Mouse (Mus musculus) lung, postnatal 0 days (tissue): ENCODE results near the gene Exoc7. TPM values are rescaled to one million over a fixed set of nuclear protein-coding genes. Genes with fewer than 3 reads are reported as not detected.

Experiments
- ATAC-seq: fragments of 200-750 bp; cut with Nextera tagmentation; 2 replicates; pipeline ENCODE4 v1.8.0; 2017; ENCODE audit warnings: moderate library complexity
- DNase-seq: peaks from one replicate; pipeline ENCODE4 v3.0.0-alpha.2; 2016; ENCODE audit warnings: low spot score
- H3K27ac ChIP-seq: fragments of 300-500 bp; sonication (generic); 2 replicates; pipeline ENCODE4 v1.5.1; 2014; ENCODE audit warnings: antibody characterized with exemption, mild to moderate bottlenecking, low read length, mixed read lengths
- H3K27me3 ChIP-seq: fragments of 300-500 bp; sonication (generic); replicated peaks from 2 replicates; pipeline ENCODE4 v1.6.1; 2014; ENCODE audit warnings: low read length, mixed read lengths; ENCODE audit not compliant: insufficient read depth
- H3K36me3 ChIP-seq: fragments of 300-500 bp; sonication (generic); 2 replicates; pipeline ENCODE4 v1.6.1; 2014; ENCODE audit warnings: low read length, mixed read lengths; ENCODE audit not compliant: insufficient read depth
- H3K4me1 ChIP-seq: fragments of 300-500 bp; sonication (generic); 2 replicates; pipeline ENCODE4 v1.6.1; 2014; ENCODE audit warnings: antibody characterized with exemption, low read depth, low read length, mixed read lengths; ENCODE audit not compliant: insufficient read depth
- H3K4me2 ChIP-seq: fragments of 300-500 bp; sonication (generic); replicated peaks from 2 replicates; pipeline ENCODE4 v1.6.1; 2014; ENCODE audit warnings: low read depth, mild to moderate bottlenecking, low read length, moderate library complexity, mixed read lengths
- H3K4me3 ChIP-seq: fragments of 300-500 bp; sonication (generic); 2 replicates; pipeline ENCODE4 v1.5.1; 2014; ENCODE audit warnings: low read depth, low read length
- H3K9ac ChIP-seq: fragments of 300-500 bp; sonication (generic); replicated peaks from 2 replicates; pipeline ENCODE4 v1.6.1; 2014; ENCODE audit warnings: low read depth, mild to moderate bottlenecking
- H3K9me3 ChIP-seq: fragments of 300-500 bp; sonication (generic); 2 replicates; pipeline ENCODE4 v1.6.1; 2016; ENCODE audit warnings: low read length, mixed read lengths
- CTCF ChIP-seq: IDR thresholded peaks from 2 replicates; pipeline ENCODE4 v1.5.1; 2016; ENCODE audit warnings: antibody characterized with exemption, mild to moderate bottlenecking
- EP300 ChIP-seq: IDR thresholded peaks from 2 replicates; pipeline ENCODE4 v1.6.1; 2016; ENCODE audit warnings: antibody characterized with exemption, mild to moderate bottlenecking, control low read depth
- WGBS: fragments of 180-500 bp; shearing (Covaris S2); extraction: QIAGEN DNeasy Blood & Tissue Kit; methylation state at CpG from one replicate; pipeline ENCODE4 v1.1.7; 2014; 5-methylcytosine and 5-hydroxymethylcytosine counted together
- polyA plus RNA-seq: library from polyadenylated mRNA; unstranded; fragments of >200 nt; fragmentation: Nextera tagmentation; extraction: Ambion mirVana; gene quantifications from 2 replicates; pipeline ENCODE4 v1.2.1, GENCODE M21; 2015

Exoc7 gene
- polyA plus RNA-seq, 1 experiment from 2014 or later = 41.9 TPM

- DNase-seq (no peak), ATAC-seq (no peak)
- Histone ChIP-seq H3K36me3 (peaks cover 38% of the 10 kb centered on the region; the same call in 1 of the 2 replicates), H3K9me3 (no peaks in the 10 kb centered on the region), H3K4me1 (no peaks in the 10 kb centered on the region), H3K27me3 (no peaks in the 10 kb centered on the region), H3K4me2 (no peak overlapping the region), H3K9ac (no peak overlapping the region), H3K27ac (no peak overlapping the region), H3K4me3 (no peak overlapping the region)
- WGBS = 81% methylated on average over 8 of the region's 8 CpGs
- TF ChIP-seq CTCF = no peak
- TF ChIP-seq EP300 = no peak
Observed at GRCm38 (mm10) chr11:116296191-116296734, 10.8 kb downstream of the Exoc7 start.

- no peaks in the 10 kb centered on the region for H3K9me3 ChIP-seq
- ATAC-seq = peak; percentile 69
- no peak overlapping the region for H3K4me2 ChIP-seq
- no peak overlapping the region for H3K4me3 ChIP-seq
- no peaks in the 10 kb centered on the region for H3K4me1 ChIP-seq
- no peaks in the 10 kb centered on the region for H3K27me3 ChIP-seq
- H3K36me3 ChIP-seq = peaks cover 30% of the 10 kb centered on the region; the same call in 1 of the 2 replicates
- peak; percentile 87 for DNase-seq
- TF ChIP-seq EP300 (no peak), CTCF (peak; percentile 87)
- no peak overlapping the region for H3K27ac ChIP-seq
- WGBS = 25% methylated on average over 5 of the region's 5 CpGs
- no peak overlapping the region for H3K9ac ChIP-seq
Observed at GRCm38 (mm10) chr11:116294319-116294718, 12.7 kb downstream of the Exoc7 start.

- Histone ChIP-seq H3K36me3 (peaks cover 26% of the 10 kb centered on the region; the same call in 1 of the 2 replicates), H3K27me3 (no peaks in the 10 kb centered on the region), H3K9me3 (no peaks in the 10 kb centered on the region), H3K4me3 (no peak overlapping the region), H3K9ac (no peak overlapping the region), H3K27ac (no peak overlapping the region), H3K4me1 (no peaks in the 10 kb centered on the region), H3K4me2 (no peak overlapping the region)
- DNase-seq (no peak), ATAC-seq (no peak)
- 83% methylated on average over 12 of the region's 12 CpGs for WGBS
- no peak for TF ChIP-seq CTCF
- TF ChIP-seq EP300 = no peak
Observed at GRCm38 (mm10) chr11:116293538-116294137, 13.4 kb downstream of the Exoc7 start.

- WGBS = 92% methylated on average over 13 of the region's 13 CpGs
- Histone ChIP-seq H3K9ac (no peak overlapping the region), H3K4me2 (no peak overlapping the region), H3K4me1 (no peaks in the 10 kb centered on the region), H3K9me3 (no peaks in the 10 kb centered on the region), H3K27me3 (no peaks in the 10 kb centered on the region), H3K4me3 (no peak overlapping the region), H3K36me3 (peaks cover 29% of the 10 kb centered on the region; the same call in 1 of the 2 replicates), H3K27ac (no peak overlapping the region)
- no peak for DNase-seq
- ATAC-seq = no peak
- TF ChIP-seq EP300 (no peak), CTCF (no peak)
Observed at GRCm38 (mm10) chr11:116292401-116292800, 14.6 kb downstream of the Exoc7 start.

- Histone ChIP-seq H3K27me3 (no peaks in the 10 kb centered on the region), H3K36me3 (peaks cover 21% of the 10 kb centered on the region; the same call in 1 of the 2 replicates), H3K9me3 (no peaks in the 10 kb centered on the region), H3K4me2 (no peak overlapping the region), H3K27ac (no peak overlapping the region), H3K4me1 (no peaks in the 10 kb centered on the region), H3K4me3 (no peak overlapping the region), H3K9ac (no peak overlapping the region)
- peak; percentile 16; the same call in 1 of the 2 replicates for ATAC-seq
- no peak for TF ChIP-seq CTCF
- TF ChIP-seq EP300 = no peak
- peak; percentile 11 for DNase-seq
- 53% methylated on average over 8 of the region's 8 CpGs for WGBS
Observed at GRCm38 (mm10) chr11:116290556-116290955, 16.5 kb downstream of the Exoc7 start.

- H3K9ac ChIP-seq = no peak overlapping the region
- peaks cover 15% of the 10 kb centered on the region; the same call in 1 of the 2 replicates for H3K36me3 ChIP-seq
- no peak overlapping the region for H3K27ac ChIP-seq
- H3K27me3 ChIP-seq = peaks cover 17% of the 10 kb centered on the region
- WGBS = 78% methylated on average over 5 of the region's 5 CpGs
- ATAC-seq (no peak), DNase-seq (no peak)
- H3K4me2 ChIP-seq = no peak overlapping the region
- no peak overlapping the region for H3K4me3 ChIP-seq
- no peak for TF ChIP-seq EP300
- TF ChIP-seq CTCF = no peak
- no peaks in the 10 kb centered on the region for H3K4me1 ChIP-seq
- H3K9me3 ChIP-seq = no peaks in the 10 kb centered on the region
Observed at GRCm38 (mm10) chr11:116287351-116287750, 19.7 kb downstream of the Exoc7 start.
